8 mouse cellular contexts compared by ENCODE assay signal in genomic region chr17:35235614-35236389, GRCm38 (mm10). TPM values are rescaled to one million over a fixed set of nuclear protein-coding genes. Genes with fewer than 3 reads are reported as not detected.
DNase-seq lines count a peak whose midpoint lies in the region; ATAC-seq lines count a peak whose summit lies in the region.

Gene Nfkbil1 (minus strand): TSS chr17:35235792.

- H3K4me2 ChIP-seq in lung, embryonic 16.5 days (ENCODE audit: low read depth, low read length) = peak within 1 kb of the TSS; percentile 66

- no peaks in the 10 kb centered on the region for H3K9me3 ChIP-seq in lung, embryonic 16.5 days (ENCODE audit: control insufficient read depth, low read length)

- H3K4me1 ChIP-seq in lung, embryonic 16.5 days (replicated peaks; ENCODE audit: control insufficient read depth, insufficient read depth, low read length) = peaks cover 35% of the 10 kb centered on the region

- peak within 1 kb of the TSS; percentile 62 for H3K4me3 ChIP-seq in lung, embryonic 16.5 days (ENCODE audit: low read length)

- DNase-seq in MEL-GATA-1-ER (ENCODE audit: extremely low read depth, low read depth) = peak; percentile 91
- DNase-seq in cerebellum, adult 8-10 months = peak; percentile 86
- peak; percentile 94 for DNase-seq in forelimb bud, embryonic 11.5 days (ENCODE audit: low read depth, low spot score)
- DNase-seq in layer of hippocampus, adult 9-10 months (ENCODE audit: low spot score) = peak; percentile 91
- DNase-seq in ovary, postnatal 10 days (ENCODE audit: low spot score) = peak; percentile 61
- DNase-seq in thymus, postnatal 10 days (ENCODE audit: low spot score in 2 of 2) = peak; percentile 81 to 85

- peak within 1 kb of the TSS; percentile 96 for H3K9ac ChIP-seq in lung, embryonic 16.5 days (ENCODE audit: low read length)

- under 1% methylated on average over 35 of the region's 35 CpGs for WGBS in lung, embryonic 16.5 days

- no peaks in the 10 kb centered on the region for H3K27me3 ChIP-seq in lung, embryonic 16.5 days (ENCODE audit: control insufficient read depth, insufficient read depth, low read depth, low read length)

- peak; percentile 61 to 75 for ATAC-seq in hematopoietic stem cell, adult 5-6 weeks (replicated peaks in 1 of 2; ENCODE audit: insufficient read depth in 1 of 2, low FRiP score in 2 of 2, low TSS enrichment in 1 of 2, low read depth in 1 of 2, poor library complexity in 2 of 2, severe bottlenecking in 2 of 2)
- ATAC-seq in lung, embryonic 16.5 days (ENCODE audit: low read depth) = peak; percentile 90

- peak within 1 kb of the TSS; percentile 99 for H3K27ac ChIP-seq in lung, embryonic 16.5 days (ENCODE audit: low read length)

- H3K36me3 ChIP-seq in lung, embryonic 16.5 days (ENCODE audit: control insufficient read depth, insufficient read depth, low read length) = peaks cover 6% of the 10 kb centered on the region; the same call in 1 of the 2 replicates

RNA-seq across cellular contexts. Expression of gene Nfkbil1, which starts in this region (rescaled TPM):
- total RNA-seq in hematopoietic stem cell, adult 5-6 weeks (2017) = 4.3 and 15.9 TPM in 2 replicates
- 10.0 and 11.0 TPM in 2 replicates for polyA plus RNA-seq in lung, embryonic 16.5 days (2015; fragmentation: Nextera tagmentation; extraction: Ambion mirVana)

Comparison
In these comparisons a context has a peak if more than half of its experiments do, and no peak if none do; other contexts are left out.
1. Peak in every context shown above with its lines: DNase-seq, ATAC-seq, H3K4me3 ChIP-seq and H3K27ac ChIP-seq.